Mouse (Mus musculus) MEL-GATA-1-ER (cell line): ENCODE measurements around the gene P2rx3.

Experiments used
- DNase-seq: peaks from one replicate; pipeline ENCODE4 v3.0.0-alpha.2; 2012; ENCODE audit warnings: low read depth; ENCODE audit errors: extremely low read depth

P2rx3 gene

DNA sequence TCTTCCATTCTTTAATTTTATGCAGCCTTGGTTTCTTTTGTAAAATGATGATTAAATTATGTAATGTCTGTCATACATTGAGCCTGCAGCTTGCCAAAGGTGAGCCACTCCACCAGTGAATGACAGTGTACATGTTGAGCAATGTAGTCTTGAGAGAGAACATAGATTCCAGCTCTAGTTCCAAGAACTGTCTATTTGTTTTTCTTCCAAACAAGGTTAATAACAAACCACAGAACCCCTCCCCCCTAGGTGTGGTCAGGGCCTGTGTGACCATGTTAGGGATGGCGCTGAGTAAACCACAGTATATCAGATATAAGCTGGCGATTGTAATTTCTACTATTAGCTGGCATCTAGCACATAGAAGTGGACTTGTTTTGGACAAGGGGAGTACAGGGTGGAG, 40.9 kb downstream of the P2rx3 start:
- no peak for DNase-seq

DNA sequence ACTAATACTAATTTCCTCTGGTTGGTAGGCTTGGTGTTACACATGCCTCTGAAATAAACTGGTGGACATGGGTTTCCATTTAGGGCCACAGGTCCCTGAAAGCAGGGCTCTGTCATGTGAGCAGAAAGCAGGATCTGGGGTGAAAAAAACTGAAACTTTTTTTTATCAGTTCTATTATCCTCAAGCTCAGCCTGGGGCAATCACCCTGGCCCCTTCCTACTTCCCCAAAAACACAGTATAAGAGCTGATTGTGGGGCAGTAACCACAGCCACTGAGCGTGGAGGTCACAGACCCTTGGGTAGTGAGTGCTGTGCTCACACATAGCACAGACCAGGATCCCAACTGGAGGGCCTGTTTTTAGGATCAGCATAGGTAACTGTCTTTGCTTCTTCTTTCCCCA, 49.3 kb downstream of the P2rx3 start, which contains the start of gene Prg3:
Prg3 (plus strand) TSS at position 286 of the 400 bp plus-strand sequence.
- peak; percentile 30 for DNase-seq

DNA sequence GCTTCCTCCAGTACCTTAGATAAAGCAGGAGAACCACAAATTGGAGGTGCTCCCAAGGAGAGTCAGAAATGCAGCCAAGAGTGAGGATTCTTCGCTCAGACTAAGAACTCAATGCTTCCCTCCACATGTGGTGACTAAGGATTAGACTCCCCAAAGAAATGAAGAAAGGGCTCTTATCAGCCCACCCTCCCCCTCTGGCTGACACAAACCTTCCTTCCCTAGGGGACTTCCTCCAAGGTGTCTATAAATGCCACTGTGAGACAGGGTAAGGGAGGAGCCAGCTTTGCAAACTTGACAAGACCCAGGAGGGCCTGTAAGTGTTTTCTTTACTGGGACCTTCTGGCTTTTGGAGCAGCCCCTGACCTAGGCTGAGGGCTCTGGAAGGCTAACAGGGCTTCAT, 57.1 kb downstream of the P2rx3 start, which contains the start of gene Prg2:
Prg2 (plus strand) TSS at position 274 of the 400 bp plus-strand sequence.
- peak; percentile 58 for DNase-seq

GRCm38 (mm10) chr2:84975580-84975979, 61.7 kb downstream of the P2rx3 start:
- DNase-seq: no peak

DNA sequence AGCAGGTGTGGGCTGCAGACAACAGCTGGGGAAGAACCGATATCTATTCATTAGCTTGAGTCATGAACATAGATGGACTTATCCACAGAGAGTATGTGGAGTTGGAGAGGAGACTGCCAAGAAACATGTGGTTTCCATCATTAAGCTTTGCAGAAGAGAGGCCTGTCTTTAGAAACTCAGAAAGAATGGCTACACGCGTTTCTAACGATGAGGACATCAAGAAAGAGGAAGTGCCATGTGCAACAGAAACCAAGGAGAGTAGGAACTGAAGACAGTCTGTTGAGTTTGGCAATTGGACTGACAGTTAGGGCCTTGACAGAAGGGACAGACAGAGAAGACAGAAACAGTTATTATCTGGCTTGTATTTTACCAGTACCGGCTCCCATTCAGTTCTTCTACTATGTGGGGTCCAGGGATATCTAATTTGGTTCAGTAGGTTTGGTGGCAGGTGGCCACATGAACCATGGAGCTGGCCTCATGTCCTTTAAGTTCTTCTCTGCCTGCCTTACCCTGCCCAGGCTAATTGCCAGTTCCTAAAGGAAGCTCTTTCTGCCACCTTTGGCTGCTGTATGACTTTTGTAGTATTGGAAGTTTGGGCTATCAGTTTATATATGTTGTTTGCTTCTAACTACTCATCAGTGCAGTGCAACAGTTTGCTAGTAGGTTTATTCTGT, 69.8 kb downstream of the P2rx3 start:
- DNase-seq: peak; percentile 73

DNA sequence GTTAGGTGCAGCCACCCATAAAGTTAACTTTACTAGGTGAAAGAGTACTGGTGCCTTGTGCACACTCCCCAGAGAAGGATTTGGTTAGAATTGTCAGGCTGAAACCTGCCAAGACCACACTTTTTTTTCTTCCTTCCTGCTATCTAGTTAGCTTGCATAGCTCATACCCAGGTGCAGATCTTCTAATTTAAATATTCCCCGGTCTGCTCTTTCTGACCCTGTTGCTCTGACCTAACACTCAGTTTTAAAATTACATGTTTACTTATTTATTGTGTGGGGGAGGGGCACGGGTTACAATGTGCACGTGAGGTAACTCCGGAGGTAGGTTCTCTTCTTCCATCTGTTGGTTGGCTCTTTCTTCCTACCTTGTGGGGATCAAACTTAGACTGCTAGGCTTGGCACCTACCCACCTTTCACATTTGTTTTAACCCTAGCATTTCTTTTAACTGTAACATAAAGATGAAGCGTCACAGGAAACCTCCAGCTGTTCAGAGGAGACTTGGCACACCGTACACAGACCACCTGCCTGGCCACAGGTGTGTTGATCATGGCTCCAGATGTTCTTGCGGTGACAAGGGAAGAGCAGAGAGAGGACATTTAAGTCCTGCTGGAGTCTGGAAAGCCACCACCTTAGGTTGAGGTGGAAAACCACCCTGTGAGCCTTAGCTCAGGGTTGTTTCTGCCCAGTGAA, 73.0 kb downstream of the P2rx3 start:
- no peak for DNase-seq

DNA sequence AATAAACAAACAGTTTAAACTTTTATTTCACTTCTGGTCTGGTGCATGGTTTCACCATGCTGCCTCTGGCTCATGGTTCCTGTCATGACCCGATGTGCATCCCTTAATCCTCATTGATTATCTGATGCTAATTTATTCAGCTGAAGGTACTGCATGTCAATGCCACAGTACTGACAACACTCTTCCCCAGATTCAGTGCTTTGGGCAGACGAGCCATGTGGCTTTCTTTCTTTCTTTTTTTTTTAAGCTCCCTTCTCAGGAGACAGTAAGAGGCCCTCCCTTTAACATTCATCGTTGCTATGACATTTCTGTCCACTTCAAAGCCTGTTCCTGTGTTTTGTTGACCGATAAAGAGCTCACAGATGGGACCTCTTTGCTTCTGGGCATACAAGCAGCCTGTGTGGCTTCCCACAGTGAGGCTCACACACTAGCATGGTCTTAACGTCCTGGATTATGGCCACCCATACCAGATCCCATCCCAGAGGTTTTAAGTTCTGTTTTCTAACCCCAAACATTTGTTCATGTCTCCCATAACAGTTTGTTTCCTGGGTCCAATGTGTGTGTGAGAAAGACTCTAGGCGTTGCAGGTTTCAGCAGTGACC, 74.3 kb downstream of the P2rx3 start:
- DNase-seq: no peak

DNA sequence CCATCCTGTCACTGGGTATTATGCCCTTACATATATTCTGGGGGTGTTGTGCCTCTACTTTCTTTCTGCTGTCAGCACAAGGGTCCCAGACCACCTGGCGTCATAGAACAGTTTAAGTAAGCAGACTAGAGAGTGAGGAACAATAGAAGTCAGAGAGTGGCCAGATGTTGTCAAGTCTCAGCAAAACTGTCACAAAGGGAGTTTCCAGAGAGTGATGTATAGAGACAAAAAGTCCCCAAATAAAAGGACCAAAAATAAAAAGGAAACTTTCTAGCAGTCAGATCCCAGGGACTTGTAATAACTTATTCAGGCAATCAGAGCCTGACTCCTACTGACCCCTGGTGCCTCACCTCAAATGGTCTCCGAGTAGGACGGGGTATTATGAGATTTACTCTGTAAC, 75.4 kb downstream of the P2rx3 start:
- DNase-seq: no peak

DNA sequence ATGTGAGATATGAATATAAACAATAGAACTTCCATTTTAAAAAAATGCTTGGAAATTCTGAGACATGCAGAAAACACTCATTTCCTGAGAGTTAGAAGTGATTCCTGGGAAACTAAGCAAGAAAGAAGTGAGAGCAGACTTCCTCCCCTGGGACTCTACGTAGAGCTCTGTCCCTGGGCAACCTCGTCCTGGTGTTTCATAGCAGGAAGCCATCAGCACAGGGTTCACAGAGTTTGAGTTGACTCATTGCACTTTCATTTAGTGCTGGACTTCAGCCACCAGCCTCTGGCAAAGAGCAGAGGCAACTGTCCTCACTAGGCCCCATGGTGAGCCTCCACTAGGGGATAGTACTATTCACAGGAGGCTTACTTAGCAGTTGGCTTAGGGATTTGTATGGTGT, 76.0 kb downstream of the P2rx3 start:
- DNase-seq: no peak

GRCm38 (mm10) chr2:84958588-84959264, 78.5 kb downstream of the P2rx3 start:
- DNase-seq: no peak

DNA sequence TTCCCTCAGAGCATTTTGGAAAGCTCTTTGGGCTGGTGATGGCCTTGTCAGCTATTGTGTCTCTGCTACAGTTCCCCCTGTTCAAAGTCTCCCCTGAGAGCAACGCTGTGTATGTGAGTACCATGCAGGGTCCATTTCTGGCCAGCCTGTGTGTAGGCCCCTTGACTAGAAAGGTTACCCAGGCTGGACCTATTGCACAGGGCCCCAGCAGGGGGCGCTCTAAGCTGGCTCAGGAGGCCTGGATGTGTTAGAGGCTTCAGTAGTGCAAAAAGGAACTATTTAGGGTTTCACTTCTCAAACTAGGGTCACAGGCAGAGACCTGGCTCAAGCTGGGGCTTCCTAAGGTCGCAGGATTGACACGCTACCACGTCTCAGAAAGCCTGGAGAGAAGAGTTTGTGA, 81.0 kb downstream of the P2rx3 start:
- no peak for DNase-seq

GRCm38 (mm10) chr2:84955435-84955834, 81.8 kb downstream of the P2rx3 start:
- no peak for DNase-seq

DNA sequence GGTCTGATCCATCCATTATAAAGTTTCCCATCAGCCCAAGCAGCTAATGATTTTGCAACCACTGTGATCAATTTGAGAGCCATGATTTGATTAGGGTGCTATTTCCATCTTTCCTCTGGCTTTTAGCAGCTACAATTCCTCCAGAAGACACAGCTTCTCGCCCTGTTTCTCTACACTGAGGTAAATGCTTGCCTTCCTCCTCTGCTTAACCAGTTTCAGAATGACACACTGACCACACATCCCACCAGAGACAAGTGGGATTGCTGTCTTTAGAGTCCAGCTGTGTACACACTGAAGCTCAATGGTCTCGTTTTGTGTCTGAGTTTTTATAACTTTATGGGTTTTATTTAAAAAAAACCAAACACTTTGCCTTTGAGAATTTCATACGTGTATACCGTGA, 84.6 kb downstream of the P2rx3 start:
- DNase-seq: no peak

DNA sequence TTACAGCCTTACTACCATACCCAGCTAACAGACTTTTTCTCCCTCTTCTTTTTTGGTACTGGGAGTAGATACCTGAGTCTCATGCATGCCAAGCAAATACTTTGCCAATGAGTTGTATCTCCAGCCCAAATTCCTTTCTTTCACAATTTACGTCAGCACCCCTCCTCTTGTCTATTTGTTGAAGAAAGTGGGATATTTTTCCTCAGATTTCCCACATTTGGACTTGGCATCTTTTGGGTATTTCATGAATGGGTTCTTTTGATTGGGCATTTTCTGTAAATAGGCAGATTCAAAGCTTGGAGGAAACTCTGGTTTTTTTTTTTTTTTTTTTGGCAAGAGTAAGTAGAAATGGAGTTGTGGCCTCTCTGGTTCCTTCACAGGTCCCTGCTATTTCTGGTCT, 85.0 kb downstream of the P2rx3 start:
- DNase-seq: no peak

GRCm38 (mm10) chr2:84951027-84951426, 86.2 kb downstream of the P2rx3 start:
- no peak for DNase-seq

- DNase-seq: no peak
These were observed 88.5 kb downstream of the P2rx3 start for GRCm38 (mm10) chr2:84948721-84949120.
